Mouse (Mus musculus): Measurements from ENCODE around the gene Nup188.

Gene Nup188

GRCm38 (mm10) chr2:30285004-30285403 is 1.2 kb upstream of the Nup188 start:
- no peak for DNase-seq (ENCODE audit: low spot score)

GRCm38 (mm10) chr2:30285416-30286181 is 598 bp upstream of the Nup188 start:
- no peak for DNase-seq (ENCODE audit: low spot score)

- DNase-seq (ENCODE audit: low spot score), result peak; percentile 20
Measured at GRCm38 (mm10) chr2:30287027-30287373, 803 bp downstream of the Nup188 start.

DNA sequence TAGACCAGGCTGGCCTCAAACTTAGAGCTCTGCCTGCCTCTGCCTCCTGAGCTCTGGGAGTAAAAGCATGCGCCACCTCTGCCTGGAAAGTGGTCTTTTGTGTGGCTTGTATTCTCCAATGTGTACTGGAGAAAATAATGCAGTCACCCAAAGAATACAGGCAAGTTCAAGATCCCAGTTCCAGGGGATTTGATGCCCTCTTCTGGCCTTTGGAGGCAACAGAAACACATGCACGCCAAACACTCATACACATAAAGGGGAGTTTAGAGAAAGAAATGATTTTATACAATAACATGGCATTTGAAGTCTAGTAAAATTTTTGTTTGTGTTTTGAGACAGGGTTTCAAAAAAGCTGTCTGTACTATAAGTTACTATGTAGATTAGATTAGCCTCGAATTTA is 13.3 kb downstream of the Nup188 start:
- no peak for DNase-seq (ENCODE audit: low spot score)

- DNase-seq (ENCODE audit: low spot score), result no peak
Measured at GRCm38 (mm10) chr2:30299966-30300365, 13.8 kb downstream of the Nup188 start.

GRCm38 (mm10) chr2:30306087-30306486 is 19.9 kb downstream of the Nup188 start:
- DNase-seq (ENCODE audit: low spot score), result no peak

GRCm38 (mm10) chr2:30309351-30309750 is 23.2 kb downstream of the Nup188 start:
- DNase-seq (ENCODE audit: low spot score), result no peak

DNA sequence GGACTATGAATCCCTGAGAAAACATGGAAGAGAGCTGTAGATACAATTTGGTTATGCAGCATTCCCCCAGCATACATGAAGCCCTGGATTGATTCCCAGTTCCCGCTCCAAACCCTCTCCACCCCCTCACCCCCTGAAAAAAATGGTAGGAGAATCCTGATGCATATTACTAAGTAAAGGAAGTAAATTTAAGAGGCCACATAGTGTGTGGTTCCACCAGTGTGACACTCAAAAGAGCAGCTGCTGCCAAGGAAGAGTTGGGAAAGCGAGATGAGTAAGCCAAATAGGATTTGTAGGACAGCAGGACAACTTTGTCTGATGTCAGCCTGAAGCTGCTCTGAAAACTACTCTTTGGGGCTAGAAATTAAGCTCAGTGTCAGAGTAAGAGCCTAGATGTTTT is 25.3 kb downstream of the Nup188 start:
- DNase-seq (ENCODE audit: low spot score), result no peak

DNA sequence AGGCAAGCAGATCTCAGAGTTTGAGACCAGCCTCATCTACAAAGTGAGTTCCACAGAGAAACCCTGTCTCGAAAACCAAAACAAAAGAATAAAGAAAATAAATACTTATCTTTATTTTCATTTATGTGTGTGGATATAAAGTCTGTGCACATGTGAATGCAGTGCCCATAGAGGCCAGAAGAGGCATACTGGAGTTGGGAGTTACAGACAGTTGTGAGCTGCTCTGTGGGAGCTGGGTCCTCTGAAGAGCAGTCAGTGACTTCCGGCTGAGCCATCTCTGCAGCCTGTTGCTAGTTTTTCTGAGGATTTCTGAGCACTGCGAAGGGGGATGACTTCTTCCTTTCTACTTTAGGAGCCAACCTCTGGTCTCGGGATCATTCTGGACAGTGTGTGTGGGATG is 29.9 kb downstream of the Nup188 start:
- DNase-seq (ENCODE audit: low spot score), result no peak

DNA sequence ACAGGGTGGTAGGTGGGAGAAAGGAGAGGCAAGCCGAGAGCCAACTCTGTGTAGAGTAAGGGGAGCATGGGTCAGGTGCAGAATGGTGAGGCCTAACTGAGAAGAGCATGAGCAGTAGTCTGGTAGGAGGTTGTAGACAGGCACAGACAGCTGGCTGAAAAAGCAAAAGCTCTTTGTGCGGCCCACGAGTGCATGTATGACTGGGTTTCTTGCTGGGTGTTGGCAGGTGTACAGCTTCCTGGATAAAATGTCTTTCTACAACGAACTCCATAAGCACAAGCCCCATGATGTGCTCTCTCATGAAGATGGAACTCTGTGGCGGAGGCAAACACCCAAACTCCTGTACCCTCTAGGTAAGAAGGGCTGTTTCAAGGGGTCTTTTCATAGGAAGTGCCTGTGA is 30.8 kb downstream of the Nup188 start:
- DNase-seq (ENCODE audit: low spot score), result no peak

DNA sequence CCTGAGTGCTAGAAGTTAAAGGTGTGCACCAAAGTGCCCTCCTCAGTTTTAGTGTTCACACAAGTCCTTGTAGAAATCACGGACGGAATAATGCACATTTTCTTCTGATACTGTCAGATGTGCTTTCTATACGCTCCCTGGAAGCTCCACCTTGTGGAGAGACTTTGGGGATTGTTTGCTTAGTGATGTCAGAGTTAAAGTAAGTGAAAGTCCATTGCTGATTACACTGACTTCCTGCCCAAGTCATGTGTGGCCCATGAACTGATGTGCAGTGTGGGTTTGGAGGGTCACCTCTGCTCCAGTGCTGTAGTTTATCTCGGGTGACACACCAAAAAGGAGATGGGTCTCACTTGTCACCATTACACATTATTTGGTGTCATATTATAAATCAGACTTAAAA is 33.1 kb downstream of the Nup188 start:
- no peak for DNase-seq (ENCODE audit: low spot score)

GRCm38 (mm10) chr2:30323111-30323510 is 36.9 kb downstream of the Nup188 start:
- DNase-seq (ENCODE audit: low spot score), result no peak

- DNase-seq (ENCODE audit: low spot score), result no peak
Measured at GRCm38 (mm10) chr2:30325296-30325695, 39.1 kb downstream of the Nup188 start.

- no peak for DNase-seq (ENCODE audit: low spot score)
Measured at GRCm38 (mm10) chr2:30327276-30327675, 41.1 kb downstream of the Nup188 start.

GRCm38 (mm10) chr2:30328791-30329190 is 42.6 kb downstream of the Nup188 start:
- DNase-seq (ENCODE audit: low spot score), result no peak

DNA sequence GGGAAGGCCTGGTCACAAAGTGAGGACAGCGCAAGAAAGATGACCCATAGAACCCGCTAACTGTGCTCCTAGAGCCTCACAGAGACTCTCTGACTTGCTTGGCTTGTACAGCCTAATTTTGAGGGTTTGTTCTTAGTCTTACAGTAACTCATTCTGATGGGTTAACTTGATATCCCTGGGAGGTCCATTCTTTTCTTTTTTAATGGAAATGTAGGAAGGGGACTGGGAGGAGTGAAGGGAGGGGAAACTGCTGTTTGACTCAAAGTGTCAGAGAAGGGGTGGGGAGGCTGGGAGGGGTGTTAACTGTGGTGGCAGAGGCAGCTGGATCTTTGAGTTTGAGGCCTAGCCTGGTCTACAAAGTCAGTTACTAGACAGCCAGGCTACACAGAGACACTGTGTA is 49.1 kb downstream of the Nup188 start:
- DNase-seq (ENCODE audit: low spot score), result no peak

DNA sequence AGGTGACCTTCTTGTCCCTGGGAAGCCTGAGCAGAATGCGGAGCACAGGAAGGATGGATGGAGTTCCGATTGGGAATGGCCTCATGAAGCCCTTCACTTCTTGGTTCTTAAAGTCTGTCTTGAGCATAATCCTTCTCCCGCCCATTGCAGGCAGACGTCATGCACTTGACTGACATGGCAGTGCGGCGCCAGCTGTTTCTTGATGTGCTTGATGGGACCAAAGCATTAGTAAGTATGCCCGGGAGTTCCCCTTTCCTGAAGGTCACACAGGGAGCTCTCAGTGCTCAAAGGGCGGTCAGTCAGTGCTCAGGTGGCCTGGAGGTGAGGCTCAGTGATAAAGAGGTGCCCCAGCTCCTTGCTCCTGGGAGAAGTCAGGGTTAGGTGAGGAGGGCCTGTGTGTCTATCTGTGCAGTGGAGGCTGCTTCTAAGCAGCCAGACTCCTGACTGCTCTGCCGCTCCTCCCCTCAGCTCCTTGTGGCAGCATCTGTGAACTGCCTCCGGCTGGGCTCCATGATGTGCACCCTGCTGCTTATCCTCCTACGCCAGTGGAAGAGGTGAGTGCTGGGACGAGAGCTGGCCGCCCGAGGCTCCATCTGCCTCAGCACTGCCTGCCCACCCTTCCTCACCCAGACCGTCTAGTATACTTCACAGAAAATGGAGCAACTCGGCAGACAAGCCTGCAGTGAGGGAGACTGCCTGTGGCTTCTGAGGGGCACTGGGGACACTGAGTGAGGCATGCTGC is 50.1 kb downstream of the Nup188 start:
- DNase-seq (ENCODE audit: low spot score), result no peak

DNA sequence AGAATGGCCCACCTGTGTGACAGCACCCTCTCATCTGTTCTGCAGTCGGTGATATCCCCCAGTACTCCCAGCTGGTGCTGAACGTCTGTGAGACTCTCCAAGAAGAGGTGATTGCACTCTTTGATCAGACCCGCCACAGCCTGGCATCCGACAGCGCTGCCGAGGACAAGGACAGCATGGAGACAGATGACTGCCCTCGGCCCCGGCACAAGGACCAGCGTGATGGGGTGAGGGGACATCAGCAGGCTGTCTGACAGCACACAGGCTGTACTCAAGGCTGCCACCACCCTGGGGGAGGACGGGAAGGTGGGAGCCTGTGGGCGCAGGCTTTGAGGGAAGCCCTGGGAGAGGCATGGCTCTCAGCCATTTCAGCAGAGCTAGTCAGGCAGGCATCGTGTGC is 51.0 kb downstream of the Nup188 start:
- no peak for DNase-seq (ENCODE audit: low spot score)

DNA sequence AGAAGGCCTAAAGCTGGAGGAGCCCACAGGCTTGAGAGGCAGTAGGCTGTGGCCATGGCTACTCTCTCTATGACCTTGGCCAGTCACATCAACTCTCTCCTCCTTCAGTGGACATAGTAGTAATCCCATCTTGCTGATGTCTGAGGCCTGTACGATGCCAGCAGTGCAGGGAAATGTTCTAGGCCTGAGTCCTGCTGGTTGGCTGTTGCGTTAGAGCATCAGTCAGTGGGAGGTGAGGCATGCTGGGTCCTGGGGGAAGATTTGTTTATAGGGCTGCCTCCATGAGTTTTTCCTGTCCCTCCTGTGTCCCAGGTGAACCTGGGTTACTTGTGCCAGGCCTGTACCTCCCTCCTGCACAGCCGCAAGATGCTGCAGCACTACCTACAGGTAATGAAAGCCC is 55.9 kb downstream of the Nup188 start:
- no peak for DNase-seq (ENCODE audit: low spot score)

DNA sequence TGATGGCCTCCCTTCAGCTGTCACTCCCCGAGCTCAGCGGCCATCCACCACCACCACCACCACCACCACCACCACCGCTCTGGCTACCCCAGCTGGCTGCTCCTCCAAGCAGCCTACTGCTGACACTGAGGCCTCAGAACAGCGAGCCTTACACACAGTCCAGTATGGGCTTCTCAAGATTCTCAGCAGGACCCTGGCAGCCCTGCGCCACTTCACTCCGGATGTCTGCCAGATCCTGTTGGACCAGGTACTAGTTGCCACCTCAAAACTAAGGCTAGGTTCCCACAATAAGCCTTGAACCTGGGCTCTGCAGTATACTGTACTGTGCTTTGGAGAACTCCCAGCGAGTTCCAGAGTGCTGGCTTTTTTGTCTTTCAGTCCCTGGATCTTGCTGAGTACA is 56.3 kb downstream of the Nup188 start:
- no peak for DNase-seq (ENCODE audit: low spot score)

DNA sequence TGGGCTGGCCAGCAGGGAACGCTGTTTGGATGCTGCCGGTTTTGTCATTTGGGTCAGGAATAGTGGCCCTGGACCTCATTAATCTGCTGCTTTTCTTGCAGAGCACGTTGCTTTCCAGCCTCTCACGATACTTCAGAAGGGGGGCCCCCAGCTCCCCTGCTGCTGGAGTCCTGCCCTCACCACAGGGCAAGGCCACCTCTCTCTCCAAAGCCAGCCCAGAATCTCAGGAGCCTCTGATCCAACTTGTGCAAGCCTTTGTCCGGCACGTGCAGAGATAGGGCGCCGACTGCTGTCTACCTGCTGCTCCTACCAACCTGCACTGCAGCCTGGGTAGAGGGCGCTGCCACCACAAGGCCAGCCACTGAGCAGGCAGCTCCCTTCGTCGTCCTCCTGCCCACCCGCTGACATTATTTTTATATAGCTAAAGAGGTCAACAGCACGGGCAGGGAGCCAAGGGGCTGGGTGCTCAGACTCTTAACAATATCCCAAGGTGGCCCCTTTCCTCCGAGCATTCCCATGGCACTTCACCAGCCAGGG is 57.5 kb downstream of the Nup188 start:
- no peak for DNase-seq (ENCODE audit: low spot score)

GRCm38 (mm10) chr2:30345971-30346676 is 59.9 kb downstream of the Nup188 start:
- DNase-seq (ENCODE audit: low spot score), result no peak

- DNase-seq (ENCODE audit: low spot score), result no peak
Measured at GRCm38 (mm10) chr2:30349196-30349595, 63.0 kb downstream of the Nup188 start.

Data from T-cell, adult 2 months (primary cell).